Mouse (Mus musculus) heart, embryonic 16.5 days (tissue): Measurements from ENCODE around the gene Adamtsl3. TPM values are rescaled to one million over a fixed set of nuclear protein-coding genes. Genes with fewer than 3 reads are reported as not detected.

ENCODE experiments used
- ATAC-seq: fragments of 200-750 bp; cut with Nextera tagmentation; replicated peaks from 2 replicates; pipeline ENCODE4 v1.8.0; 2017; ENCODE audit warnings: moderate number of reproducible peaks; ENCODE audit not compliant: insufficient read depth, low FRiP score; ENCODE audit errors: extremely low read depth
- H3K27ac ChIP-seq: fragments of 300-500 bp; sonication (generic); 2 replicates; pipeline ENCODE4 v1.5.1; 2014; ENCODE audit warnings: mild to moderate bottlenecking, low read length, control low read depth, moderate library complexity
- H3K27me3 ChIP-seq: fragments of 300-500 bp; sonication (generic); 2 replicates; pipeline ENCODE4 v1.6.1; 2014; ENCODE audit warnings: low read length, mixed read lengths; ENCODE audit not compliant: control insufficient read depth, insufficient read depth
- H3K36me3 ChIP-seq: fragments of 300-500 bp; sonication (generic); 2 replicates; pipeline ENCODE4 v1.6.1; 2014; ENCODE audit not compliant: control insufficient read depth, insufficient read depth
- H3K4me1 ChIP-seq: fragments of 300-500 bp; sonication (generic); 2 replicates; pipeline ENCODE4 v1.6.1; 2014; ENCODE audit warnings: low read length, mixed read lengths; ENCODE audit not compliant: control insufficient read depth, insufficient read depth
- H3K4me2 ChIP-seq: fragments of 300-500 bp; sonication (generic); 2 replicates; pipeline ENCODE4 v1.6.1; 2014; ENCODE audit warnings: low read depth, mild to moderate bottlenecking, control low read depth, low read length
- H3K4me3 ChIP-seq: fragments of 300-500 bp; sonication (generic); 2 replicates; pipeline ENCODE4 v1.5.1; 2014; ENCODE audit warnings: mild to moderate bottlenecking, control low read depth, low read length
- H3K9ac ChIP-seq: fragments of 300-500 bp; sonication (generic); 2 replicates; pipeline ENCODE4 v1.6.1; 2014; ENCODE audit warnings: low read length, control low read depth
- H3K9me3 ChIP-seq: fragments of 300-500 bp; sonication (generic); replicated peaks from 2 replicates; pipeline ENCODE4 v1.6.1; 2016; ENCODE audit warnings: low read length; ENCODE audit not compliant: control insufficient read depth
- WGBS: fragments of 180-500 bp; shearing (Covaris S2); extraction: QIAGEN DNeasy Blood & Tissue Kit; methylation state at CpG from one replicate; pipeline ENCODE4 v1.1.7; 2014; 5-methylcytosine and 5-hydroxymethylcytosine counted together
- polyA plus RNA-seq: library from polyadenylated mRNA; unstranded; fragments of >200 nt; fragmentation: Nextera tagmentation; extraction: Ambion mirVana; gene quantifications from 2 replicates; pipeline ENCODE4 v1.2.1, GENCODE M21; 2015

Gene Adamtsl3
- polyA plus RNA-seq, 1 experiment from 2014 or later = 1.6 TPM

DNA sequence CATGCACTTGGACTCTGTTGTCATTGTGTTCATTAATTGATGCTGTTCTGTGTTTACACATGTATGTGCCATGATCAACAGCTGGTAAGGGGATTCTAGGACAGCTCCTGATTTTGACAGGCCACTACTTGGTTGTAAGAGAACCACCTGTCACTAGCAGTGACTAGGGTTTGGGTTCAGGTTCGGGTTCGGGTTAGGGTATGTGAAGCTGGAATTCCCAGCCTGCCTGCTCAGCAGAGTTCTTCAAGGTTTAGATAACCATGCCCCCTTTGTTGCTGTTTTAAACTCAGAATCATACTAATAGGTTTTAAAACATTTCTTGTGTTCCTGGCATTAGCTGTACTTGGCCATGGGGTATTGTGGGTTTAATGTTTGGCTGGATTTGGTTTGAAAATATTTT lies 11.2 kb downstream of the Adamtsl3 start:
- Histone ChIP-seq H3K36me3 (no peaks in the 10 kb centered on the region), H3K27ac (no peak overlapping the region), H3K9ac (no peak overlapping the region), H3K4me2 (no peak overlapping the region), H3K4me1 (no peaks in the 10 kb centered on the region), H3K27me3 (no peaks in the 10 kb centered on the region), H3K4me3 (no peak overlapping the region), H3K9me3 (no peaks in the 10 kb centered on the region)
- ATAC-seq = no peak
- WGBS = 66% methylated on average over 2 of the region's 2 CpGs

DNA sequence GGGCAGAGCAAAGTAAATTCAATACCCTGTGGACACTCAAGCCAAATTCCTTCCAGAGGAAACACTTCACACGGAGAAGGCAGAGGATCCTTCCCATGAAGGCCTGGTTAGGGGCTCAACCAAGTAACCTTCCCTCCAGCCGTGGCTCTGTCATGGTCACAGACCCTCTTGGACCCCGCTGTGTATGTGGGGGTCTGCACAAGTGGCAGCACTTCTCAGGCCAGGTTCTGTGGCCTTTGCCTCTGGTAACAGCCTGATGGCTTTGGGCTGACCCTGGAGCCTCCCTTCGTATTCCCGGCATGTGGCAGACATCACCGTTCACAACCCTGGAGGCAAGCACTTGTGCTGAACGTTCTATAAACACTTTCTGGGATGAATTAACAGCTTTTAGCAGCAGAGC lies 14.3 kb downstream of the Adamtsl3 start:
- Histone ChIP-seq H3K4me3 (no peak overlapping the region), H3K27ac (no peak overlapping the region), H3K27me3 (no peaks in the 10 kb centered on the region), H3K9ac (no peak overlapping the region), H3K36me3 (no peaks in the 10 kb centered on the region), H3K4me1 (no peaks in the 10 kb centered on the region), H3K9me3 (no peaks in the 10 kb centered on the region), H3K4me2 (no peak overlapping the region)
- 80% methylated on average over 7 of the region's 7 CpGs for WGBS
- ATAC-seq = no peak

DNA sequence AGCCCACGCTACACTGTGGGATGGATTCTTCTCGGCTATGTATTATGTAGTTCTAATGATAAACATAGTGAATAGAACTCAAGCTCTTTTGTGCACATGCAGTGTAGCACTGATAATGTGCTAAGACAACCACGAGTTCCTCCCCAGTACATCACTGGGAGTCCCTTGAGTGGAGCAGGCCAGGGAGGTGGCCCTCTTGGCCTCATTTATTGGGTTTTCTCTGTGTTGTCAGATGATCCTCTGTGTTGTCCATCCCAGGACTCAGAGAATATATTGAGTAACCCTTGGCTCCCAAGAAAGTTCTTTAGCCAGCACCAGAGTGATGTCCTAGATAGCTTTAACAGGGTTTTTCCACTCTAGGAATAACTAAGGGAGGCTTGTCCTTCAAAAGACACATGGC lies 14.9 kb downstream of the Adamtsl3 start:
- no peak overlapping the region for H3K4me3 ChIP-seq
- no peak overlapping the region for H3K4me2 ChIP-seq
- no peak overlapping the region for H3K27ac ChIP-seq
- H3K9ac ChIP-seq = no peak overlapping the region
- no peaks in the 10 kb centered on the region for H3K9me3 ChIP-seq
- ATAC-seq = no peak
- H3K36me3 ChIP-seq = no peaks in the 10 kb centered on the region
- 79% methylated on average over 3 of the region's 3 CpGs for WGBS
- H3K27me3 ChIP-seq = no peaks in the 10 kb centered on the region
- H3K4me1 ChIP-seq = no peaks in the 10 kb centered on the region

DNA sequence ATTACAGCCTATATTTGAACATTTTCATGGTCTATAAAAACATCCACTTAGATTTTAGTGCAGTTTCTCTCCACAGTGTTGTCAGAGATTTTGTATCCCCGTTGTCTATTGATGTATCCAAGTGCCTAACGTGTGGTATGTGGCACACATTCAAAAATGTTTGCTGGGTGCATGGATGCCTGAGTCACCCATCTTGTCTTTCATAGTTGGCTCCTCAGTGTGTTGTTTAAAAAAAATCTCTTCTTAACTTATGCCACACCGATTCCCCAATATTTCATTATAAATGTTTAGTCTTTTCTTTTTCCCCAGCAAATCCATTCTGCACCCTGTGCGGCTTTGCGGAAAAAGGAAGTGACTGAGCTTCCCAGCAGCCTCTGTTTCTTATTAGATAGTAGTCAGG lies 23.7 kb downstream of the Adamtsl3 start:
- no peak for ATAC-seq
- no peaks in the 10 kb centered on the region for H3K9me3 ChIP-seq
- no peaks in the 10 kb centered on the region for H3K36me3 ChIP-seq
- 0 out of 2 replicates have a peak, but pooled peaks cover 2% of the 10 kb centered on the region for H3K4me1 ChIP-seq
- H3K4me2 ChIP-seq = no peak overlapping the region
- H3K27ac ChIP-seq = no peak overlapping the region
- WGBS = 66% methylated on average over 5 of the region's 5 CpGs
- H3K9ac ChIP-seq = no peak overlapping the region
- H3K27me3 ChIP-seq = no peaks in the 10 kb centered on the region
- H3K4me3 ChIP-seq = no peak overlapping the region

DNA sequence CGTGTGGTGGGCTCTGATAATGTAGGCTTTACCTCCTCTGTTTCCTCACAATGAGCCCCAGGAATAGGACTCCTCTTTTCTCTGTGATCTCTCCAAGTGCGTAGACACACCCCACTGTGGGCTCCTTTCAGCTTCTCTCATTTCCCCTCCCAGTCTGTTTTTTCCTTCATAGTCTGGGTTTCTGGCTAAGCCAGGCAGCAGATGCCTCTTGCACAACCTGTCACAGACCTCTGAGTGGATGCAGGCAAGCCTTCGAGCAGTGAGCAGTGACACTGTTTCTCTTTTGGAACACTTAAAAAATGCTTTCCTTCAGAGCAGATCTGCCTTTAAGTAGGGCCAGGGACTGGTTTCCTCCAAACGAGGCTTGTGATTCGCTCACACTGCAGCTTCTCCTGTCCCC lies 24.2 kb downstream of the Adamtsl3 start:
- Histone ChIP-seq H3K9me3 (no peaks in the 10 kb centered on the region), H3K9ac (no peak overlapping the region), H3K4me2 (no peak overlapping the region), H3K27ac (no peak overlapping the region), H3K27me3 (no peaks in the 10 kb centered on the region), H3K4me3 (no peak overlapping the region), H3K36me3 (no peaks in the 10 kb centered on the region), H3K4me1 (0 out of 2 replicates have a peak, but pooled peaks cover 2% of the 10 kb centered on the region)
- WGBS = 63% methylated on average over 5 of the region's 5 CpGs
- ATAC-seq = no peak

DNA sequence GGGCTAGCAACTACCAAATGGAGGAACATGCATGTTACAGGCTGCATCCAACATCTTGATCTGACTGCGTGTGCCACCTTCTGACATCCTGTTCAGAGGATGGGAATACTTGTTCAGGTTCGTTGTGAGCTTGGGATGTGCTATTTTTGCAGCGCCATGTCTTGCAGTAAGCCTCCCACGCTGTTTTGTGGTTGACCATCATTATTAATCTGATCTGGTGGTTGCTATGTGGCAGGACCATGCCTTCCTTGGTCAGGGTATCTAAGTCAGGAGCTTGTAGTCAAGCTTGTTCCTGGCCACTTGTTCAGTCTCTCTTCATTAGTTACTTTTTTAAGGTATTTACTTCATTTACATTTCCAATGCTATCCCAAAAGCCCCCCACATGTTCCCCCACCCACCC lies 24.7 kb downstream of the Adamtsl3 start:
- H3K4me3 ChIP-seq = no peak overlapping the region
- 81% methylated on average over 4 of the region's 4 CpGs for WGBS
- no peak overlapping the region for H3K4me2 ChIP-seq
- H3K36me3 ChIP-seq = no peaks in the 10 kb centered on the region
- H3K9me3 ChIP-seq = no peaks in the 10 kb centered on the region
- no peak for ATAC-seq
- 0 out of 2 replicates have a peak, but pooled peaks cover 2% of the 10 kb centered on the region for H3K4me1 ChIP-seq
- H3K9ac ChIP-seq = no peak overlapping the region
- no peak overlapping the region for H3K27ac ChIP-seq
- H3K27me3 ChIP-seq = no peaks in the 10 kb centered on the region

DNA sequence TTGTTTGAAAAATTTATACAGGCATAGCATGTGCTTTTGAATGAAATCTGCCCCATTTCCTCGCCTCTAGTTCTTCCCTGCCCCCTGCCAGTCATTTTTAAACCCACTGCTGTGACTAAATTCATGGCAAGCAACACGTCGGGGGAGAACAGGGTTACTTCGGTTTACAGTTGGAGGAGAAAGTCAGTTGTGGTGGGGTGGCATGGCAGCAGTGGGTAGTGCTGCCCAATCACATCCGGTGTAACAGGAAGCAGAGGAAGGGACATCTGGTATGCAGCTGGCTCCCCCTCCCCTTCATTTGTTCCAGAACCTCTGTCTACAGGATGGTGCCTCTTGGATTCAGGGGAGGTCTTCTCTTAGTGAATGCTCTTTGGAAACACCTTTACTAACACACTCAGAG lies 25.6 kb downstream of the Adamtsl3 start:
- Histone ChIP-seq H3K9ac (no peak overlapping the region), H3K27me3 (no peaks in the 10 kb centered on the region), H3K36me3 (no peaks in the 10 kb centered on the region), H3K4me3 (no peak overlapping the region), H3K27ac (no peak overlapping the region), H3K4me1 (0 out of 2 replicates have a peak, but pooled peaks cover 2% of the 10 kb centered on the region), H3K4me2 (no peak overlapping the region), H3K9me3 (no peaks in the 10 kb centered on the region)
- ATAC-seq = no peak
- WGBS = 76% methylated on average over 5 of the region's 5 CpGs

DNA sequence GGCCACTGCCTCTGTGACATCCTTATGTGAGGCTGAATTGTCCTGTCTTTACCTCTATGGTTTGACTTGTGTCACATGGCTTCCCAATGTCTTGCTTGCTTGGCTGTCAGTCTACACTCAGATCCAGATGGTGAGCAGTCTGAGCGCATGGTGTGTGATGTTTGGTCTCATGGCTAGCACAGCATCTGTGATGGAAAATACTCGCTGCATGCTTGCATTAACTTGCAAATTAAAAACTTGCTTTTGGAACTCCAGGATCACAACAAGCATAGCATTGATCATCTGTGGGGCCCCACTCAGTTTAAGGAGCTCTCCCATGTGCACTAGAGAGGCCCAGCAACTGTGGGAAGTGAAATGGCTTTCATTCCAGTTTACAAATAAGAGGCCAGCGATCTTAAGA lies 29.1 kb downstream of the Adamtsl3 start:
- Histone ChIP-seq H3K9me3 (no peaks in the 10 kb centered on the region), H3K4me1 (0 out of 2 replicates have a peak, but pooled peaks cover 1% of the 10 kb centered on the region), H3K4me2 (no peak overlapping the region), H3K4me3 (no peak overlapping the region), H3K9ac (no peak overlapping the region), H3K27me3 (no peaks in the 10 kb centered on the region), H3K27ac (no peak overlapping the region), H3K36me3 (no peaks in the 10 kb centered on the region)
- WGBS = 92% methylated on average over 3 of the region's 3 CpGs
- no peak for ATAC-seq

DNA sequence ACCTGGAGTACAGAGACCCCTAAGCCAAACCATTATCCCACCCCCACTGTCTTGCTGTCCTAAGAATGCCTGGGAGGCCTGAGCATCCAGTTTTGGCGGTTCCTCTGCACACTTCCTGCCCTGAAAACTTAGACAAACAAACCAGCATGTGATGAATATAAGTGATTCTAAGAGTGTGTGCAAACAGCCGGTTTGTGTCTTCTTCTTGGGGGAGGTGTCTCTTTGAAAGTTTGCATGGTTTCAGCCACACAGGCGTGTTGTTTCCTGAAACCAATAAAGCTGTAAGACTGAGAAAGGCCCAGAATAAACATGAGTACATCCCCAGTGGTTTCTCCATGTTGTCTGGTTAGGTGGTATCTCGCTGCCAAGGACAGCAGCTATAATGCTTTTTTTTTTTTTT lies 30.6 kb downstream of the Adamtsl3 start:
- Histone ChIP-seq H3K27me3 (no peaks in the 10 kb centered on the region), H3K9me3 (no peaks in the 10 kb centered on the region), H3K4me2 (no peak overlapping the region), H3K4me3 (no peak overlapping the region), H3K9ac (no peak overlapping the region), H3K36me3 (no peaks in the 10 kb centered on the region), H3K4me1 (no peaks in the 10 kb centered on the region), H3K27ac (no peak overlapping the region)
- ATAC-seq = no peak
- WGBS = 67% methylated on average over 4 of the region's 4 CpGs

DNA sequence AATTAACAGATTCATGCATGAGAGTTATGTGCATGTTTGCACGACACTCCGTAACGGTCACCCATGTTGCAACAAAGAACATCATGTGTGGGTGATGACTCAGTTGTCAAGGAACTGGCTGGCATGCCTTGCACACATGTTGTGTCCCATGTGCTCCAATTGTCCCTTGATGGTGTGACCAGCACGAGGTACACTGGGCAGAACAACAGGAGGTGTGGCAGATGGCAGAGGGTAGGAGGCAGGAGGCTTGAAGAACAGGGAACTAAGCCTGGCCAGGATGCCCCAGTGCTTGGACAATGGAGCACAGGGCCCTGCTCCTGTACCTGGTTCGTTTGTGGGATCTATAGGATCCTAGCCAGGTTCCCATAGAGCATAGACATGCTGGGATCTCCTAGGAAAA lies 31.0 kb downstream of the Adamtsl3 start:
- Histone ChIP-seq H3K27me3 (no peaks in the 10 kb centered on the region), H3K9me3 (no peaks in the 10 kb centered on the region), H3K4me3 (no peak overlapping the region), H3K36me3 (no peaks in the 10 kb centered on the region), H3K4me2 (no peak overlapping the region), H3K9ac (no peak overlapping the region), H3K4me1 (0 out of 2 replicates have a peak, but pooled peaks cover 2% of the 10 kb centered on the region), H3K27ac (no peak overlapping the region)
- 75% methylated on average over 5 of the region's 5 CpGs for WGBS
- ATAC-seq = no peak
